Mouse (Mus musculus) activated CD4-positive, CD25-positive, alpha-beta regulatory T cell, adult 4 months (primary cell): ENCODE results near the gene Cherp. TPM values are rescaled to one million over a fixed set of nuclear protein-coding genes. Genes with fewer than 3 reads are reported as not detected.

Experiments
- polyA plus RNA-seq, 2 experiments: library from polyadenylated mRNA; unstranded; fragments of 100-300 nt; shearing (Covaris generic); gene quantifications; one replicate each; pipeline ENCODE4 v1.2.1; 2017

Cherp gene
- polyA plus RNA-seq, 2 experiments from 2014 or later = 52.7 to 65.0 TPM

Other genes starting within 250 kb of the Cherp start
- gene Ap1m1, start 235.2 kb downstream of the Cherp start, polyA plus RNA-seq = 100 to 1,000 TPM; 132 to 145 TPM
- 10 to 100 TPM; 25.8 to 62.2 TPM for gene Gm10282, start 170.0 kb downstream of the Cherp start, polyA plus RNA-seq
- gene Klf2, start 156.2 kb downstream of the Cherp start, polyA plus RNA-seq = 10 to 100 TPM; 27.6 to 39.0 TPM
- 10 to 100 TPM; 43.2 to 52.4 TPM for gene Eps15l1, start 53.8 kb downstream of the Cherp start, polyA plus RNA-seq
- gene Calr3, start 31.4 kb downstream of the Cherp start, polyA plus RNA-seq = under 1 TPM; 0.36 to 0.81 TPM
- 1 to 10 TPM; 3.7 to 5.3 TPM for gene 1700030K09Rik, start 31.3 kb downstream of the Cherp start, polyA plus RNA-seq
- gene Slc35e1, start 17.4 kb upstream of the Cherp start, polyA plus RNA-seq = 1 to 10 TPM; 6.9 to 7.3 TPM
- gene Med26, start 73.0 kb upstream of the Cherp start, polyA plus RNA-seq = 1 to 10 TPM; 4.9 to 5.8 TPM
- 10 to 100 TPM; 81.4 to 85.5 TPM for gene Smim7, start 95.9 kb upstream of the Cherp start, polyA plus RNA-seq
- 1 to 10 TPM in 1 of 2 experiments, under 1 TPM in 1; 0.56 to 1.5 TPM for gene Tmem38a, start 96.8 kb upstream of the Cherp start, polyA plus RNA-seq
- gene Nwd1, start 171.5 kb upstream of the Cherp start, polyA plus RNA-seq = not detected
- gene Sin3b, start 248.1 kb upstream of the Cherp start, polyA plus RNA-seq = 100 to 1,000 TPM; 115 to 120 TPM